Mouse (Mus musculus): ENCODE measurements around the gene Mrpl12. TPM values are rescaled to one million over a fixed set of nuclear protein-coding genes. Genes with fewer than 3 reads are reported as not detected.
A peak's percentile ranks its signal among the peaks of the same experiment; 100 is the strongest.

The Mrpl12 gene
- polyA plus RNA-seq, 1 experiment = 58.0 TPM

DNA sequence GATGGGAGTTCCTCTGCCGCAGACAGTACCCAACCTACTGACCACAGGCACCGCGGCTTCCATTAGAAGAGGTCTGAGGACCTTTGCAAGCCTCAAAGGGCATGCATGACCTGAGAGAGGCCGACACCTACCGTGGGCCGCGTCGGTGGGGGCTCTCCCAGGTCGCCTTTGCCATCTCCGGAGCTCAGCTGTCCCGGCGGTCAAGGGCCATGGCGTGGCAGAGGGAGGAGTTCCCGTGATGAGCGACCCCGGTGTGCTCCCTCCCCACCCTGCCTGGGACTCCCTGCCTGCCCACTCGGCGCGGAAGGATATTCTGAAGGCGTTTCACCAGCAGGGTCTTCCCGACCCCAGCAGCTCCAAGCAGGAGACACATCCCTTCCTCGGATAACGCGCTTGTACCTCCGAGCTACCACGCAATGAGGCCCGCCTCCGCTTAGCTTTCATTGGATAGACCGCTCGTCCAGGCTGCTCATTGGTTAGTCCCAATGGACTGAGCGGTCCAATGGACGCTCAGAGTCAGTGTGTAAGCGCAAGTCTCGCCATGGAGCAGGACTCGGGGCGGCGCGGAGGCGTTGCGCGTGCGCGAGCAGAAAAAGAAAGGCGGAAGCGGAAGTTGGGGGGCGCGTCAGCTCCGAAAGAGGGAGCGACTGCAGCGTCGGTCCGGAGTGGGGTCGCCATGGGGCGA is 17.2 kb upstream of the Mrpl12 start, which contains the start of gene Arl16:
TSS of gene Arl16 (minus strand) at position 557 of the 685 bp plus-strand sequence.
- Histone ChIP-seq H3K4me1 (ENCODE audit: control insufficient read depth, insufficient read depth, low read length) (peaks cover 5% of the 10 kb centered on the region; the same call in 1 of the 2 replicates), H3K4me3 (ENCODE audit: insufficient read depth, low read length) (peak within 1 kb of the TSS; percentile 88), H3K27ac (ENCODE audit: insufficient read depth, low read length) (no peak within 1 kb of the TSS)
- TF ChIP-seq CTCF (IDR thresholded peaks at IDR 0.05; ENCODE audit: borderline replicate concordance, insufficient read depth, low read length) (no peak), POLR2A (IDR thresholded peaks at IDR 0.05; ENCODE audit: low read depth, low read length) (peak; percentile 73)

DNA sequence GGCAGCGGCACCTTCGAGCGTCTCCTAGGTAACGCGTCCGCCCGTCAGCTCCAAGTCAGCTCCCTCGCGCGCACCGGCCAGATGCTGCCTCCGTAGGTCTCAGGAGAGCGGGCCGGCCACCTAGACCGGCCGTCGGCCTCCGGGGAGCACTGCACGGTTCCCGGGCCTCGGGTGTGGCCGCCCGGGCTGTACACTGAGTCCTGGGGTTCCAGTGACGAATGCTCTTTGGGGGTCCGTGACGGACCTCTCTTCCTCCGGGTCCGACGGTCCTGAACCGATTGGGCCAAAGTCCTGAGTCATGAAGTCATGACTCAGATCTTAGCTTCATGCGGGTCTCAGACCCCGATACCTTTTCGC is 16.7 kb upstream of the Mrpl12 start:
- peak overlapping the region; percentile 88 for H3K4me3 ChIP-seq (ENCODE audit: insufficient read depth, low read length)
- no peak for TF ChIP-seq POLR2A (IDR thresholded peaks at IDR 0.05; ENCODE audit: low read depth, low read length)
- TF ChIP-seq CTCF (IDR thresholded peaks at IDR 0.05; ENCODE audit: borderline replicate concordance, insufficient read depth, low read length) = no peak
- no peak overlapping the region for H3K27ac ChIP-seq (ENCODE audit: insufficient read depth, low read length)
- peaks cover 5% of the 10 kb centered on the region; the same call in 1 of the 2 replicates for H3K4me1 ChIP-seq (ENCODE audit: control insufficient read depth, insufficient read depth, low read length)

DNA sequence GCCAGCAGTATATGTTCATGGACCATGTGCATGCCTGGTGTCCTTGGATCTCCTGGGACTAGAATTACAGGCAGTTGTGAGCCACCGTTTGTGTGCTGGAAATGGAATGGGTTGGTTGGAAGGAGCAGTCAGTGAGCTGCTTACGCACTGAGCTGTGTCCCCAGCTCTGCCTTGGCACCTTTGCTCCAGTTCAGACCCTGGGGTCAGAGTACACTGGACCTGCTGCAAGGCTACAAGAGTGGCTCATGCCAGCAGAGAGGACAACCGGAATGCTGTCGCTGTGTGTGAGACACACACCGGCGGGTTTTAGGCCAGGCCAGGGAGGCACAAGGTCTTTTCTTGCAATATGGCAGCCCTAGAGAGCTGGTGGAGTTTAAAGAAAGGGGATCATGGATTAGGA is 12.4 kb upstream of the Mrpl12 start:
- Histone ChIP-seq H3K4me3 (ENCODE audit: insufficient read depth, low read length) (no peak overlapping the region), H3K4me1 (ENCODE audit: control insufficient read depth, insufficient read depth, low read length) (no peaks in the 10 kb centered on the region), H3K27ac (ENCODE audit: insufficient read depth, low read length) (no peak overlapping the region)
- TF ChIP-seq POLR2A (IDR thresholded peaks at IDR 0.05; ENCODE audit: low read depth, low read length) (no peak), CTCF (IDR thresholded peaks at IDR 0.05; ENCODE audit: borderline replicate concordance, insufficient read depth, low read length) (no peak)

DNA sequence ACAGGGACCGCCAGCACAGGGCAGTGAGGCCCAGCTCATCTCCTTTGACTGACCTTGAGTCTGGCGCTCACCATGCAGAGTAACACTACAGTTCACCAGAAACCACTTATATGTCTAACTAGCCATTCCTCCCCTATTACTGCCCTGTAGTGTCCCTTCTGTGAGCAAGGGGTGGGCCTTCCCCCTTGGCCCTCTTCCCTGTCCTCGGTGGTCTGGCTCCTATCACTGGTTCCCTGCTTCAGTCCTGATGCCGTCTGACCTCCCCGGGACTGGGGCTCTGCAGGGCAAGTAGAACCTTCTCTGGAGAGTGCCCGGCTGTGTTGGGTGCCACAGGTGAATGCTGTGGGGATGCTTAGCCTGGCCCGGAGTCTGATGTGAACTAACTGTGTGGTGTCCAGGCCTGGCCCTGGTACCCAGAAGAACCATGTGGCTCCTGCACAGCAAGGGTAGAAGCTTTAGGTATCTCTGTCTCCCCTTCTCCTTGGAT is 922 bp upstream of the Mrpl12 start:
- no peaks in the 10 kb centered on the region; the same call in 1 of the 2 replicates for H3K4me1 ChIP-seq (ENCODE audit: control insufficient read depth, insufficient read depth, low read length)
- H3K27ac ChIP-seq (ENCODE audit: insufficient read depth, low read length) = no peak overlapping the region
- H3K4me3 ChIP-seq (ENCODE audit: insufficient read depth, low read length) = no peak overlapping the region
- TF ChIP-seq CTCF (IDR thresholded peaks at IDR 0.05; ENCODE audit: borderline replicate concordance, insufficient read depth, low read length) (no peak), POLR2A (IDR thresholded peaks at IDR 0.05; ENCODE audit: low read depth, low read length) (no peak)

DNA sequence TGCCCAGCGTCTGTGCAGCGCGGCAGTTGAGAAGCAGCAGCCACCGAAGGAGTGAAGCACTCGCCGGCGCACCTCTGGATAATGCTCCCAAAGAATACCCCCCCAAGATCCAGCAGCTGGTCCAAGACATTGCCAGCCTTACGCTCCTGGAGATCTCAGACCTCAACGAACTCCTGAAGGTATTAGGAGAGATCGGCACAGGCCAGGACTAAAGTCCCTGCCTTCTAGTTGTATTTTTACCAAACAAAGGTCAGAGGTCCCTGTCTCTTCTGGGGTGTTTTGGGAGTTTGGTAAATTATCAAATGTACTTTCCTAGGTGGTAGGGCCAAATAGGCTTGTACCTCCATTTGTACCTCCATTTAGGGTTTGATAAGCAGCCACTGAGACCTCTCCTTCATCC is 838 bp downstream of the Mrpl12 start:
- peak overlapping the region; percentile 81 for H3K4me3 ChIP-seq (ENCODE audit: insufficient read depth, low read length)
- H3K4me1 ChIP-seq (ENCODE audit: control insufficient read depth, insufficient read depth, low read length) = no peaks in the 10 kb centered on the region; the same call in 1 of the 2 replicates
- TF ChIP-seq CTCF (IDR thresholded peaks at IDR 0.05; ENCODE audit: borderline replicate concordance, insufficient read depth, low read length) = no peak
- no peak for TF ChIP-seq POLR2A (IDR thresholded peaks at IDR 0.05; ENCODE audit: low read depth, low read length)
- no peak overlapping the region for H3K27ac ChIP-seq (ENCODE audit: insufficient read depth, low read length)

DNA sequence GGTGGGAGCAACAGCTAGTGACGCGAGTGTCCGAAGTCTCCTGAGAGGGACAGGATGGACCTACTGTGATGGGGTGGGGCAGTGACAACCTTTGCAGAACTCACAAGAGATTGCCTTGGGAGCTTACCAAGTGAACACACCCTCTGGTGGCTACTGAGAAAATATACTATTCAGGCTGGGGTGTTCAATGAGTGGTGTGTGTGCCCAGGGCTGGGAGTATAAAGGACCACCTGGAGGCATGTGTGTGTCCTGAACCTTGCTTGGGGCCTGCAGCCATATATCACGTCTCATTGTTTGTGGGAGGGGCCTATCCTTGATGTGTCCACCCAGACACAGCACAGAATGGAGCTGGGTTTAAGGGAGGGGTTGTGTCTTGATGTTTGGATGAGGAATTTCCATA is 4.1 kb downstream of the Mrpl12 start:
- no peaks in the 10 kb centered on the region; the same call in 1 of the 2 replicates for H3K4me1 ChIP-seq (ENCODE audit: control insufficient read depth, insufficient read depth, low read length)
- TF ChIP-seq POLR2A (IDR thresholded peaks at IDR 0.05; ENCODE audit: low read depth, low read length) = no peak
- TF ChIP-seq CTCF (IDR thresholded peaks at IDR 0.05; ENCODE audit: borderline replicate concordance, insufficient read depth, low read length) = no peak
- H3K4me3 ChIP-seq (ENCODE audit: insufficient read depth, low read length) = no peak overlapping the region
- H3K27ac ChIP-seq (ENCODE audit: insufficient read depth, low read length) = no peak overlapping the region

DNA sequence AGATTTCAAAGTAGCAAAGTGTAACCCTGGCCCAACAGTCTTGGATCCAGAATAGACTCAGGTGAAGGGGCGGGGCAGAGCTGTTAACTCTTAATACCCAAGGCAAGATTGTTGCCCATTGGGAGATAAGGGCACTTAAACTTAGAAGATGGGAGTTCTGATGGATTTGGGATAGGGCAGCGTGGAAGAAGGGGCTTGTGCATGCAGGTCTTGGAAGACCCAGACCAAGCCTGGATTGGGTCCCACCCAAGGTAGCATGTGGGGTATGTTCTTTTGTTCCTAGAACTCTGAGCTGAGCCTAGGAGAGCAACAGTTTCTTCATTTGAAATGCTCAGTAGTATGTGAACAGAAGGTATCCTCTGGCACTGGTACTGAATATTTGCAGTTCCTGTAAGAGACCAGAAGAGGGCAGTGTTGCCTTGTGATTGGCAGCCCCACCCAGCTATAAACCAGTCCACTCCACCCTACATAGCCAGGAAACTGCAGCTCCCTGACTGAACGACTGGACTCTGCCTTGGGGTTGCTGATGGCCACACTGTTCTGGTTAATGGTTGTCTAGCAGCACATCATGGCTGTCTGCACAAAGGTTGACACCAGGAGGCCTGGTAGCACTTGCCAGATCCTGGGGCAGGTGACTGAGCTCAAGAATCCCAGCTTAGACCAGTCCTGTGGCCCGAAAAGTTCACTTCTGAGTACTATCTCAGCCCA is 4.8 kb downstream of the Mrpl12 start:
- Histone ChIP-seq H3K4me3 (ENCODE audit: insufficient read depth, low read length) (no peak overlapping the region), H3K4me1 (ENCODE audit: control insufficient read depth, insufficient read depth, low read length) (no peaks in the 10 kb centered on the region; the same call in 1 of the 2 replicates), H3K27ac (ENCODE audit: insufficient read depth, low read length) (no peak overlapping the region)
- TF ChIP-seq CTCF (IDR thresholded peaks at IDR 0.05; ENCODE audit: borderline replicate concordance, insufficient read depth, low read length) = peak; percentile 60; the same call in 1 of the 2 replicates
- no peak for TF ChIP-seq POLR2A (IDR thresholded peaks at IDR 0.05; ENCODE audit: low read depth, low read length)

DNA sequence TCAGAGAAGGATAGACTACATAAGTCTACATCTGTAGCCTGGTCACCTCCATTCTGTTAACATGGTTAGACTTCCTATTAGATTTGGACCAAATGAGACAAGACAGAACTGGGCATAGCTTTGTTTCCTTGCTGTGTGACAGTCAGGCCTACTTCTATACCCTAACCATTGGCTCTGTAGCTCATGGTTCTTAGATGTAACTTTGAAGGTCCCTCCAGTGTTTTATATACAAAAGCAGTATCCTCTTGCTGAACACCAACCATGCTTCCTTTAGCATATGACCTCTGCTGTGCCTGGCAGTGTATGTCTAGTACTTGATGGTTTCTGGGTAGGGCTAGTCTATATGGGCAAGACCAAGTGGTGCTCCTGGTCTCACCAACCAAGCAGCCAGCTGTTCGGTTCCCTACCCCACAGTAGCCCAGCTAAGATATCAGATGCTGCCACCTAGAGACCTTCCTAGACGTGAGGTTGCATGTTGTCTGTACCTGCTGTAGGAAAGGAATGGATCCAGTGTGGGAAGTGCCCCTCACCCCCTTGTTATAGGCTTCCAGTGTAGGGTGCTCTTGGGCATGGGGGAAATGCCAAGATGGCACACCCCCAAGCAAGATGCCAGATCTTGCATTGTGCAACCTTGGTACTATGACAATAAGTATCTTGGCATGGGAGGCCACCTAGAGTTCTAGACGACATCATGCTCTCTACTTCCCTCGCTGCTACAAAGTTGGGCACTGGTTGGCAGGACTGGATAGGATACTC is 6.1 kb downstream of the Mrpl12 start:
- no peak overlapping the region for H3K4me3 ChIP-seq (ENCODE audit: insufficient read depth, low read length)
- H3K4me1 ChIP-seq (ENCODE audit: control insufficient read depth, insufficient read depth, low read length) = no peaks in the 10 kb centered on the region; the same call in 1 of the 2 replicates
- no peak for TF ChIP-seq POLR2A (IDR thresholded peaks at IDR 0.05; ENCODE audit: low read depth, low read length)
- no peak for TF ChIP-seq CTCF (IDR thresholded peaks at IDR 0.05; ENCODE audit: borderline replicate concordance, insufficient read depth, low read length)
- H3K27ac ChIP-seq (ENCODE audit: insufficient read depth, low read length) = no peak overlapping the region

DNA sequence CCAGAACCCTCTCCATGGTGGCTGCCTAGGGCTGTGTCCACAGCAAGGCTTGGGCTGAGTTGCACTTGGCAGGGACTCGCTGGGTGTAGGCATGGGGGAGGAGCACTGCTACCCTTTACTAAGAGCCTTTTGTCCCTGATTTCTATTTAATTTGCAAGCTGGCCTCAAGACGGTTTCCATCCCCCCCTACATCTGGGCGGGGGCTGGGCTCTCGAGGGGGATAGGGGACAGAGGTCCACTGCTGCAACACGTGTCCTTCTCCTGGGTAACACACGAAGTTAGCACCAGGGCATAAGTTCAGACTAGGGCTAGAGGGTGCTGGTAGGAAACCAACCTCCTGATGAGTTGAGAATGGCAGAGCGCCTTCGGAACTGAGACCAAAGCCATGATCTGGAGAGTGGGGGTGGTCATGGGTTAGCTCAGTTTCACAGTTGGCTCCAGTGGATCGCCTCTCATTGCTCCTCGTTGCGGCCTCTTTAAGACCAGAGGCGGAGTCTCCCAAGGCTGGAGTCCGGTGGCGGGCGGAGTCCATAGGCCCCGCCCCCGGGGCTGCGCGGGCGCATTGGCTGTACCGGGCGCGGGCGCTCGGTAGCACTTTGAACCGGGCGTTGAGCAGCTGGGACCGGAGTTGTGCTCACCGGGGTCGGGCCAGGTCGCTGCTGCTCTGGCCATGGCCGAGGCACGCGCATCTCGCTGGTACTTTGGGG is 7.1 kb downstream of the Mrpl12 start, which contains the start of gene Slc25a10:
TSS of gene Slc25a10 (plus strand) at position 524 of the 707 bp plus-strand sequence.
- H3K4me1 ChIP-seq (ENCODE audit: control insufficient read depth, insufficient read depth, low read length) = no peaks in the 10 kb centered on the region
- TF ChIP-seq POLR2A (IDR thresholded peaks at IDR 0.05; ENCODE audit: low read depth, low read length) (peak; percentile 70), CTCF (IDR thresholded peaks at IDR 0.05; ENCODE audit: borderline replicate concordance, insufficient read depth, low read length) (no peak)
- H3K4me3 ChIP-seq (ENCODE audit: insufficient read depth, low read length) = peak within 1 kb of the TSS; percentile 56
- H3K27ac ChIP-seq (ENCODE audit: insufficient read depth, low read length) = no peak within 1 kb of the TSS

Data from embryonic fibroblast, embryonic 13.5 days (primary cell).